Mouse (Mus musculus) CH12.LX (cell line): ENCODE data around the gene St3gal3. TPM values are rescaled to one million over a fixed set of nuclear protein-coding genes. Genes with fewer than 3 reads are reported as not detected.

ENCODE experiments used
- DNase-seq: peaks from one replicate; pipeline ENCODE4 v3.0.0-alpha.2; 2013; ENCODE audit errors: extremely low read depth
- H3K27ac ChIP-seq: 2 replicates; pipeline ENCODE4 v1.5.1; 2012; ENCODE audit warnings: low read depth, mild to moderate bottlenecking, control low read depth, moderate library complexity; ENCODE audit not compliant: insufficient read depth
- H3K27me3 ChIP-seq: replicated peaks from 2 replicates; pipeline ENCODE3; 2012; ENCODE audit warnings: inconsistent platforms
- H3K36me3 ChIP-seq, 2 experiments: replicated peaks in 1 of 2; 2 replicates each; pipeline versions ENCODE3 to v1.6.1; 2012; ENCODE audit warnings: inconsistent platforms in 1 of 2, low read length in 1 of 2, mild to moderate bottlenecking in 1 of 2, mixed read lengths in 1 of 2, moderate library complexity in 1 of 2; ENCODE audit not compliant: control insufficient read depth in 1 of 2, insufficient read depth in 1 of 2
- H3K4me1 ChIP-seq, 2 experiments: 2 replicates each; pipeline ENCODE4 v1.6.1; 2012; ENCODE audit warnings: inconsistent platforms in 1 of 2, moderate library complexity in 1 of 2; ENCODE audit not compliant: insufficient read depth in 2 of 2, control insufficient read depth in 1 of 2
- H3K4me2 ChIP-seq: 2 replicates; pipeline ENCODE4 v1.6.1; 2012; ENCODE audit warnings: low read depth, mild to moderate bottlenecking, control low read depth; ENCODE audit not compliant: poor library complexity, insufficient read depth, severe bottlenecking
- H3K4me3 ChIP-seq, 3 experiments: fragments of 150-350 bp in 1 of 3; sonication (generic) in 1 of 3; replicated peaks in 1 of 3; 2 replicates each; pipeline versions ENCODE3 to v1.5.1; 2011 to 2012; ENCODE audit warnings: low read depth in 2 of 3, low read length in 2 of 3, mild to moderate bottlenecking in 2 of 3, moderate library complexity in 2 of 3, control low read depth in 1 of 3, improper control_type of control experiment in 1 of 3, inconsistent platforms in 1 of 3, mixed read lengths in 1 of 3; ENCODE audit not compliant: poor library complexity in 1 of 3
- H3K79me2 ChIP-seq: replicated peaks from 2 replicates; pipeline ENCODE4 v1.6.1; 2012; ENCODE audit warnings: mild to moderate bottlenecking, moderate library complexity; ENCODE audit not compliant: control insufficient read depth, poor library complexity, insufficient read depth, severe bottlenecking; ENCODE audit errors: extremely low read depth
- H3K9ac ChIP-seq: 2 replicates; pipeline ENCODE4 v1.6.1; 2012; ENCODE audit warnings: low read depth, mild to moderate bottlenecking, control low read depth, moderate library complexity; ENCODE audit not compliant: insufficient read depth
- H3K9me3 ChIP-seq: replicated peaks from 2 replicates; pipeline ENCODE3; 2012; ENCODE audit warnings: low read length, inconsistent platforms, mixed read lengths
- CHD1 ChIP-seq: IDR thresholded peaks from 2 replicates; pipeline ENCODE4 v1.6.1; 2012; ENCODE audit warnings: low read depth, low read length, improper control_type of control experiment, inconsistent platforms
- CHD2 ChIP-seq: IDR thresholded peaks from 2 replicates; pipeline ENCODE4 v1.6.1; 2011; ENCODE audit warnings: low read length, improper control_type of control experiment
- CTCF ChIP-seq, 2 experiments: IDR thresholded peaks in 1 of 2; conservative IDR thresholded peaks in 1 of 2; 2 replicates each; pipeline ENCODE4 v1.5.1; 2011 to 2012; ENCODE audit warnings: low read depth in 2 of 2, low read length in 2 of 2, improper control_type of control experiment in 1 of 2, inconsistent platforms in 1 of 2, mild to moderate bottlenecking in 1 of 2, moderate library complexity in 1 of 2
- ETS1 ChIP-seq: conservative IDR thresholded peaks from 2 replicates; pipeline ENCODE4 v1.6.1; 2012; ENCODE audit warnings: low read depth, mild to moderate bottlenecking, inconsistent platforms, low read length, improper control_type of control experiment, moderate library complexity
- HCFC1 ChIP-seq: IDR thresholded peaks from 2 replicates; pipeline ENCODE4 v1.6.1; 2012; ENCODE audit warnings: low read depth, mild to moderate bottlenecking, inconsistent platforms, low read length, improper control_type of control experiment
- IRF4 ChIP-seq: IDR thresholded peaks from 2 replicates; pipeline ENCODE4 v1.6.1; 2014; ENCODE audit warnings: low read depth, mild to moderate bottlenecking, inconsistent platforms, low read length, improper control_type of control experiment
- JUN ChIP-seq: IDR thresholded peaks from 2 replicates; pipeline ENCODE4 v1.6.1; 2011; ENCODE audit warnings: low read depth, mild to moderate bottlenecking, low read length, improper control_type of control experiment, moderate library complexity; ENCODE audit not compliant: insufficient read depth
- KAT2A ChIP-seq: IDR thresholded peaks from 2 replicates; pipeline ENCODE4 v1.6.1; 2012; ENCODE audit warnings: low read length, improper control_type of control experiment, inconsistent platforms; ENCODE audit not compliant: insufficient replicate concordance
- MAFK ChIP-seq: IDR thresholded peaks from 2 replicates; pipeline ENCODE4 v1.6.1; 2011; ENCODE audit warnings: low read length, improper control_type of control experiment; ENCODE audit not compliant: insufficient replicate concordance
- MAX ChIP-seq: IDR thresholded peaks from 2 replicates; pipeline ENCODE4 v1.6.1; 2011; ENCODE audit warnings: low read length, improper control_type of control experiment
- MAZ ChIP-seq: IDR thresholded peaks from 2 replicates; pipeline ENCODE4 v1.6.1; 2012; ENCODE audit warnings: low read depth, mild to moderate bottlenecking, inconsistent platforms, low read length, improper control_type of control experiment, moderate library complexity
- MYC ChIP-seq: IDR thresholded peaks from 2 replicates; pipeline ENCODE4 v1.6.1; 2011; ENCODE audit warnings: low read depth, mild to moderate bottlenecking, improper control_type of control experiment, low read length
- NELFE ChIP-seq: IDR thresholded peaks from 2 replicates; pipeline ENCODE4 v1.6.1; 2011; ENCODE audit warnings: low read depth, low read length, improper control_type of control experiment
- NRF1 ChIP-seq: IDR thresholded peaks from 2 replicates; pipeline ENCODE4 v1.6.1; 2014; ENCODE audit warnings: low read depth, mild to moderate bottlenecking, inconsistent platforms, low read length, improper control_type of control experiment, moderate library complexity
- PAX5 ChIP-seq: IDR thresholded peaks from 2 replicates; pipeline ENCODE4 v1.6.1; 2012; ENCODE audit warnings: low read length, inconsistent platforms, mixed read lengths
- POLR2AphosphoS2 ChIP-seq: IDR thresholded peaks from 2 replicates; pipeline ENCODE4 v1.6.1; 2011; ENCODE audit warnings: low read depth, low read length, improper control_type of control experiment
- RAD21 ChIP-seq: IDR thresholded peaks from 2 replicates; pipeline ENCODE4 v1.6.1; 2011; ENCODE audit warnings: low read depth, mild to moderate bottlenecking, low read length, improper control_type of control experiment, moderate library complexity
- RCOR1 ChIP-seq: conservative IDR thresholded peaks from 2 replicates; pipeline ENCODE4 v1.6.1; 2012; ENCODE audit warnings: low read depth, mild to moderate bottlenecking, inconsistent platforms, low read length, improper control_type of control experiment
- TBP ChIP-seq: conservative IDR thresholded peaks from 2 replicates; pipeline ENCODE4 v1.6.1; 2011; ENCODE audit warnings: low read depth, low read length, improper control_type of control experiment
- TCF12 ChIP-seq: IDR thresholded peaks from 2 replicates; pipeline ENCODE4 v1.6.1; 2014; ENCODE audit warnings: low read depth, mild to moderate bottlenecking, inconsistent platforms, low read length, improper control_type of control experiment
- ZC3H11A ChIP-seq: IDR thresholded peaks from 2 replicates; pipeline ENCODE4 v1.6.1; 2012; ENCODE audit warnings: low read depth, mild to moderate bottlenecking, inconsistent platforms, low read length, improper control_type of control experiment
- ZMIZ1 ChIP-seq: IDR thresholded peaks from 2 replicates; pipeline ENCODE4 v1.6.1; 2012; ENCODE audit warnings: low read depth, mild to moderate bottlenecking, inconsistent platforms, low read length, improper control_type of control experiment
- ZNF384 ChIP-seq: IDR thresholded peaks from 2 replicates; pipeline ENCODE4 v1.6.1; 2012; ENCODE audit warnings: low read depth, low read length, improper control_type of control experiment, inconsistent platforms
- dilution Hi-C: fragments of 300-500 bp; cut with MboI; formaldehyde crosslinking; loops from 2 replicates; pipeline ENCODE4 v1.14.3; 2020; ENCODE audit warnings: low sequenced_read_pairs; ENCODE audit not compliant: extremely low pct_unique_long_range_greater_than_20kb, extremely low pct_ligation_motif_present
- in situ Hi-C: fragments of 300-500 bp; cut with MboI; formaldehyde crosslinking; loops from 3 replicates; pipeline ENCODE4 v1.14.3; 2019; ENCODE audit warnings: low sequenced_read_pairs, low pct_ligation_motif_present, low pct_unique_long_range_greater_than_20kb, mixed read lengths
- polyA plus RNA-seq: library from polyadenylated mRNA; unstranded; fragments of >175 nt; gene quantifications from 2 replicates; pipeline ENCODE4 v1.2.1, GENCODE M21; 2012; ENCODE audit warnings: low read depth; ENCODE audit not compliant: insufficient read length
- total RNA-seq, 2 experiments: library from RNA; depleted of rRNA; stranded (reverse); fragments of 300-350 nt in 1 of 2; fragments of >200 nt in 1 of 2; gene quantifications; 2 replicates each; pipeline ENCODE4 v1.2.3; 2012 to 2014

St3gal3 gene
- total and polyA plus RNA-seq, 3 experiments, result 7.1 to 10.1 (median 8.2) TPM

DNA sequence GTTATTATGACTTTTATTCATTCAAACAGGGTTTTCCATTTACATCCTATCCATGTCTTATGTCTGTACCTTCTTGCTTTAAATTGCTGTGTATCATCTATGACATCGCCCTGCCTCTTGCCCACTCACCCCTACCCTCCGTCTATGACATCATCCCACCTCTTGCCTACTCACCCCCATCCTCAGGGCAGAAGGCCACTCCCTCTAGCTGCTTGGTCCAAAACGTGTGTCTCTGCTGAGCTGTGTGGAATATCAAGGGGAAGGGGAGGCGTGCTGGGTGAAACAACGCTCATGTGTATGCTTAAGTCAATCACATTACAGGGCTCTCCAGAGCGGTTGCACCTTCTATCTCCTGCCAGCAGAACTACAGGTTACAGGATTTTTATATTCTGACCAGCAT is 38.6 kb downstream of the St3gal3 start:
- TF ChIP-seq TBP, result no peak
- TF ChIP-seq JUN, result no peak
- TF ChIP-seq MAFK, result no peak
- no peak for TF ChIP-seq MAZ
- TF ChIP-seq CHD2, result no peak
- no peak for TF ChIP-seq CHD1
- TF ChIP-seq RCOR1, result no peak
- no peak for TF ChIP-seq TCF12
- in situ Hi-C loops, result loop anchor here (5.0 to 25.0 kb wide), 2 partner anchors 81 to 259 kb away; partner anchors contain the start of gene Slc6a9
- Histone ChIP-seq H3K4me1 (peaks cover 14 to 19% of the 10 kb centered on the region in 2 experiments), H3K9me3 (no peaks in the 10 kb centered on the region), H3K9ac (no peak overlapping the region), H3K4me2 (no peak overlapping the region), H3K27ac (no peak overlapping the region), H3K36me3 (peaks cover 0 to 34% of the 10 kb centered on the region in 2 experiments), H3K27me3 (no peaks in the 10 kb centered on the region), H3K79me2 (no peaks in the 10 kb centered on the region), H3K4me3 (no peak overlapping the region)
- dilution Hi-C loops, result no loop called here
- no peak for DNase-seq

DNA sequence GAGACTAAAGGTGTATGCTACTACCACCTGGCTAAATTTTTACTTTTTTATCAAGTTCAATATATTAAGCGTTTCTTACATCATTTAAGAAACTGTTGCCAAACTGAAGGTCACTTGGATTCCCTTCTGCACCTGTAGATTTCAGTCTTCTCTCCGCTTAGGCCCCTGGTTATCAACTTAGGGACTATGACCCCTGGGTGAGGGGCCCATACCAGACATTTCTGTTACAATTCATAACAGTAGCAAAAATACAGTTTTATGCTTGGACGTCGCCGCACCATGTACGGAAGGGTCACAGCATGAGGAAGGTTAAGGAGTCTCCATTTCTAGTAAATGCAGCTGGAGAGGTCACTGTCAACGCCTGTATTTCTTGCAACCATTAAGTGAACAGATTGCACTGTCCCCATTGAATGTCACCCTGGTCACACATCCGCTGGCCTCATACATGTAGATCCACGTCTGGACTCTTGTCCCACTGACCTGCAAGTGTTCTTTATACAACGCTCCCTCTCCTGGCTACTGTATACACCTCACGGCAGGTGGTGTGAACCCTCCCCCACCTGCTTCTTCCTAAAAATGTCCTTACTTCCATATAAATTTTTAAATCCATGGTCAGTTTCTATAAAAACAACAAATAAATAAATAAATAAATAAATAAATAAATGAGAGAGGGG is 41.8 kb downstream of the St3gal3 start:
- no peak for TF ChIP-seq MAX
- TF ChIP-seq CTCF (conservative IDR thresholded peaks at IDR 0.05 in 1 of 2, IDR thresholded peaks at IDR 0.05 in 1 of 2; ENCODE audit: low read depth in 2 of 2, low read length in 2 of 2), result no peak
- H3K27me3 ChIP-seq, result no peaks in the 10 kb centered on the region
- no peak for DNase-seq
- no peak overlapping the region for H3K9ac ChIP-seq
- H3K4me3 ChIP-seq, result no peak overlapping the region
- 0 out of 4 replicates have a peak, but pooled peaks cover 0 to under 1% of the 10 kb centered on the region in 2 experiments for H3K4me1 ChIP-seq
- dilution Hi-C loops, result no loop called here
- in situ Hi-C loops, result loop anchor here (25.0 kb wide), 1 partner anchor 256 kb away; the partner anchor contains the start of gene Slc6a9
- H3K9me3 ChIP-seq, result no peaks in the 10 kb centered on the region
- H3K27ac ChIP-seq, result no peak overlapping the region
- no peaks in the 10 kb centered on the region for H3K79me2 ChIP-seq
- H3K4me2 ChIP-seq, result no peak overlapping the region
- peaks cover 0 to 31% of the 10 kb centered on the region in 2 experiments for H3K36me3 ChIP-seq

- no peak overlapping the region for H3K27ac ChIP-seq
- H3K27me3 ChIP-seq, result no peaks in the 10 kb centered on the region
- in situ Hi-C loops (loop anchor here (25.0 kb wide), 1 partner anchor 253 kb away; the partner anchor contains the start of gene Slc6a9), dilution Hi-C loops (no loop called here)
- no peaks in the 10 kb centered on the region for H3K9me3 ChIP-seq
- DNase-seq, result no peak
- H3K4me1 ChIP-seq, result no peaks in the 10 kb centered on the region
- no peak overlapping the region for H3K4me3 ChIP-seq
- H3K36me3 ChIP-seq, result peaks cover 0 to 16% of the 10 kb centered on the region in 2 experiments
- TF ChIP-seq MYC, result no peak
- TF ChIP-seq IRF4, result no peak
- TF ChIP-seq ETS1, result no peak
- no peak for TF ChIP-seq PAX5
- no peak for TF ChIP-seq NELFE
- no peak for TF ChIP-seq ZNF384
- no peak for TF ChIP-seq ZMIZ1
- no peak for TF ChIP-seq NRF1
- no peak for TF ChIP-seq KAT2A
- TF ChIP-seq POLR2AphosphoS2, result no peak
- TF ChIP-seq RAD21, result no peak
- no peak for TF ChIP-seq ZC3H11A
- TF ChIP-seq MAX, result no peak
- TF ChIP-seq CHD2, result no peak
- no peak for TF ChIP-seq HCFC1
- TF ChIP-seq, all 38 proteins: peak for 0
- Histone ChIP-seq H3K79me2 (no peaks in the 10 kb centered on the region), H3K9ac (no peak overlapping the region), H3K4me2 (no peak overlapping the region)
These were observed 44.3 kb downstream of the St3gal3 start for GRCm38 (mm10) chr4:118090449-118090848.
